Mouse (Mus musculus): ENCODE measurements around the gene Tgfbr3.

Gene Tgfbr3

DNA sequence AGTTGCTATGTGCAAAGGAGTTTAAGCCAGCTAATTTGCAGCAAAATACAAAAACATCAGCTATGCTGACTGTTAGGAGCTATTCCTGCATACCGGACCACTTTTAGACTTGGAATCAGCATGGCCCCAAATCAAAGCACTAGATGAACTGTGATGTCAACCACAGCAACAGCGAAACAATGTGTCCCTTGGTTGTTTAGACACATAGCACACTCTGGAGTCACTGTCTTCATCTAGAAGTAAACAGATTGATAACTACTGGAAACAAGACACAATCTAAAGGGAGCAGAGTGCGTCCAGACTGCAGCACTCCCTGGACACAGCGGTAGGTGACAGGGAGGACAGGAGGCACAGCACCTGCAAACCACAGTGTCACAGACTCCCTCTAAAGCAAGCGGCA is 110.2 kb downstream of the Tgfbr3 start:
- in situ Hi-C loops (cut with MboI; ENCODE audit: unreplicated experiment in 2 of 2): no loop called here

- in situ Hi-C loops (cut with MboI; ENCODE audit: unreplicated experiment in 2 of 2): no loop called here
These were observed 111.6 kb downstream of the Tgfbr3 start for GRCm38 (mm10) chr5:107177791-107178190.

GRCm38 (mm10) chr5:107177248-107177647 is 112.2 kb downstream of the Tgfbr3 start:
- in situ Hi-C loops (cut with MboI; ENCODE audit: unreplicated experiment in 2 of 2): no loop called here

- in situ Hi-C loops (cut with MboI; ENCODE audit: unreplicated experiment in 2 of 2): no loop called here
These were observed 112.6 kb downstream of the Tgfbr3 start for GRCm38 (mm10) chr5:107176796-107177195.

DNA sequence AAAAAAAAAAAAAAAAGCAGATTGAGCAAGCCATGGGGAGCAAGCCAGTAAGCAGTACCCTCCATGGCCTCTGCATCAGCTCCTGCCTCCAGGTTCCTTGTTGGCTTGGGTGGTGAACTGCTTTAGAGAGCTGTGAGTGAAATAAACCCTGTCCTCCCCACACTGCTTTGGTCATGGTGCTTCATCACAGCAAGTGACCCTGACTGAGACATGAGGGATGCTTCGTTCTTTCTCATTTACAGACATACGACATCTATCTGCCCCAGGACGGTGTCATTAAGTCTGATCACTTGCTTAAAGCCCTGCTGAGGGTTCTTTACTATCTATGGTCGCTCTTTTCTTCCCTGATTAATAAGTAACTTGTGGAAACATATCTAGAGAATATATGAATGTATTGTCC is 113.2 kb downstream of the Tgfbr3 start:
- in situ Hi-C loops (cut with MboI; ENCODE audit: unreplicated experiment in 2 of 2): no loop called here

- in situ Hi-C loops (cut with MboI; ENCODE audit: unreplicated experiment in 2 of 2): no loop called here
These were observed 115.2 kb downstream of the Tgfbr3 start for GRCm38 (mm10) chr5:107174188-107174587.

- in situ Hi-C loops (cut with MboI; ENCODE audit: unreplicated experiment in 2 of 2): no loop called here
These were observed 115.9 kb downstream of the Tgfbr3 start for GRCm38 (mm10) chr5:107173483-107173882.

DNA sequence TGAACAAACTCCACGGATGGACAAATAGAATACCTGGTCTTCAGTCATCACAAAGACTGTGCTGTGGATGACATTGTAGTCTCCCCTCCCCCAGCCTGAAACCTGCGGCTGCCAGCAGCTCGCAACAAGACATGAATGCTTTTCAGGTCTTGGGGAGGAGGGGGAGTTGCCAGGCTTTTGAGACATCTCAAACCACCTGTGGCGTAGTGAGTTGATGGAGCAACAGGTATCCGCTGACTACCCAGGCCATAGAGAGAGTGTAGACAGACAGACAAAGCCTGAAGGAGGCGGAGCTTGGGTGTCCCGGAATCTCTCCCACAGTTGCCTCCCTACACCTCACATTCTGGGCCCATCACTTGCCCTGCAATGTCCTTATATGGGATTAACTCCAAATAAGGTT is 117.6 kb downstream of the Tgfbr3 start:
- in situ Hi-C loops (cut with MboI; ENCODE audit: unreplicated experiment in 2 of 2): no loop called here

DNA sequence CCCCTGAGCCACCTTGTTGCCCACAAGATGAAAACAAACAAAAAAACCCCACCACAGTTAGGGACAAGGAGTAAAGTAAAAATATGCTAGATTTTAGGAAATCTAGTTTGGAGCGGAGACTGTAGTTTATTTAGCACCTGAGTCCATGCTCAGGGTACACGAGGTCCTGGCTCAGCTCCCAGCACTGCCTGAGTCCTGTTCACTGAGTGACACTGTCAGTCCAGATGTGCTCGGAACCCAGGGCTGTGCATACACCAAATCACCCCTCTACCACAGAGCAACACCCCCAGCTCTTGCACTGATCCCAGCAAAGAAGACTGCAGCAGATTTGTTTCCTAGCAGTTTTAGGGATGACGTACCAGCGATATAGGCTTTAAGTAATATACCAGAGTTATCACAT is 119.6 kb downstream of the Tgfbr3 start:
- in situ Hi-C loops (cut with MboI; ENCODE audit: unreplicated experiment in 2 of 2): no loop called here

- in situ Hi-C loops (cut with MboI; ENCODE audit: unreplicated experiment in 2 of 2): no loop called here
These were observed 121.5 kb downstream of the Tgfbr3 start for GRCm38 (mm10) chr5:107167872-107168300.

- in situ Hi-C loops (cut with MboI; ENCODE audit: unreplicated experiment in 2 of 2): no loop called here
These were observed 122.1 kb downstream of the Tgfbr3 start for GRCm38 (mm10) chr5:107167373-107167772.

GRCm38 (mm10) chr5:107166659-107167370 is 122.6 kb downstream of the Tgfbr3 start:
- in situ Hi-C loops (cut with MboI; ENCODE audit: unreplicated experiment in 2 of 2): no loop called here

DNA sequence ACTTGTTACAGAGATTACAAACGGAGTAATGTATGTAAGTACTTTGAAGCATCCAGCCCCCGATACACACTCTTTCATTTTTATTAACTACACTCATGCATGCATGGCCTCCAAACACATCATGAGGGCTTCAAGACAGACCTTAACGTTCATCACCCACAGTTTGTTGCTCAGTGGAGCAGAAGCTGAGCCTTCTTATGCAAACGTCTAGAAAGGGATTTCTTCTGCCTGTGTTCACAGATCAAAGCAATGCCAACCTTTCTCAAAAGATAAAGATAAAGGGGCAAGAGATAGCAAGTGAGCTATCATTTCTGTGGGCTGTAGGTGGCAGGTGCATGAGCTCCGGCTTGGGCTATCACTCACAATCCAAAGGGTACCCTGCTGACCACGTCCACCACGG is 123.7 kb downstream of the Tgfbr3 start:
- in situ Hi-C loops (cut with MboI; ENCODE audit: unreplicated experiment in 2 of 2): no loop called here

DNA sequence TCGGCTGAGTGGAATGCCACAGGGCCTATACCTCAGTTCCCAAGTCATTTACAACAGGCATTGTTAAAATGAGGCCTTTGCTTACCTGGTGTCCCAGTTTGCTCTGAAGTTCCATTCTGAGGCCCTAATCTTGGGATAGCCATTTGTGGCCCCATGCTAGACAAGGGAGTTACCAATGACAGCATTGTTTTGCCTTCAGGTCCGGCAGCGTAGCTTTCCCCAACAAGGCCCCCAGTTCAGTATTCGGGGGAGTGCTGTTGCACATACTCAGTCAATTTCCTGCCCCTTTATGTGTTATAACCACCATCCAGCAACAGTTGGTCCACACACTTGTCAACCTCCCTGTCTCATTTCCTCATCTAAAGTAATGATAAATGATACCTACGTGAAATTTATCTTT is 124.2 kb downstream of the Tgfbr3 start:
- in situ Hi-C loops (cut with MboI; ENCODE audit: unreplicated experiment in 2 of 2): no loop called here

GRCm38 (mm10) chr5:107164856-107165255 is 124.6 kb downstream of the Tgfbr3 start:
- in situ Hi-C loops (cut with MboI; ENCODE audit: unreplicated experiment in 2 of 2): no loop called here

GRCm38 (mm10) chr5:107164146-107164545 is 125.3 kb downstream of the Tgfbr3 start:
- in situ Hi-C loops (cut with MboI; ENCODE audit: unreplicated experiment in 2 of 2): no loop called here

GRCm38 (mm10) chr5:107163336-107163735 is 126.1 kb downstream of the Tgfbr3 start:
- in situ Hi-C loops (cut with MboI; ENCODE audit: unreplicated experiment in 2 of 2): no loop called here

DNA sequence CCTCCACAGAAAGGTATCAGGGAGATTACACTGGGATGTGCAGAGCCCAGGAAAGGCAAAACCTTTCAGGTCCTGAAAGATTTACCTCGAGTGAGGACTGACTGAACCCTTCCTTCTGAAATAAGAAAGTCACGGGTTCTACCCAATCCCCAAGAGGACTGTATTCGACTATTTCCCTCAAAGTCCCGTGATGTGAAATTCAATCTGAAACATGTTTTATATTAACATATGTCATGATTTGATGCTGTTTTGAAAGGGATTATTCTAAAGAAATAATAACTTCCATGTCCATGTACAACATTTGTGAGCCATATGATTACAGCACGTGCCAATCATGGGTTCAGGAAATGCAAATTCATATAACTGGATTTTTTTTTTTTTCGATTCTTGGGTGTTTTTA is 126.6 kb downstream of the Tgfbr3 start:
- in situ Hi-C loops (cut with MboI; ENCODE audit: unreplicated experiment in 2 of 2): no loop called here

- in situ Hi-C loops (cut with MboI; ENCODE audit: unreplicated experiment in 2 of 2): no loop called here
These were observed 127.1 kb downstream of the Tgfbr3 start for GRCm38 (mm10) chr5:107162319-107162718.

DNA sequence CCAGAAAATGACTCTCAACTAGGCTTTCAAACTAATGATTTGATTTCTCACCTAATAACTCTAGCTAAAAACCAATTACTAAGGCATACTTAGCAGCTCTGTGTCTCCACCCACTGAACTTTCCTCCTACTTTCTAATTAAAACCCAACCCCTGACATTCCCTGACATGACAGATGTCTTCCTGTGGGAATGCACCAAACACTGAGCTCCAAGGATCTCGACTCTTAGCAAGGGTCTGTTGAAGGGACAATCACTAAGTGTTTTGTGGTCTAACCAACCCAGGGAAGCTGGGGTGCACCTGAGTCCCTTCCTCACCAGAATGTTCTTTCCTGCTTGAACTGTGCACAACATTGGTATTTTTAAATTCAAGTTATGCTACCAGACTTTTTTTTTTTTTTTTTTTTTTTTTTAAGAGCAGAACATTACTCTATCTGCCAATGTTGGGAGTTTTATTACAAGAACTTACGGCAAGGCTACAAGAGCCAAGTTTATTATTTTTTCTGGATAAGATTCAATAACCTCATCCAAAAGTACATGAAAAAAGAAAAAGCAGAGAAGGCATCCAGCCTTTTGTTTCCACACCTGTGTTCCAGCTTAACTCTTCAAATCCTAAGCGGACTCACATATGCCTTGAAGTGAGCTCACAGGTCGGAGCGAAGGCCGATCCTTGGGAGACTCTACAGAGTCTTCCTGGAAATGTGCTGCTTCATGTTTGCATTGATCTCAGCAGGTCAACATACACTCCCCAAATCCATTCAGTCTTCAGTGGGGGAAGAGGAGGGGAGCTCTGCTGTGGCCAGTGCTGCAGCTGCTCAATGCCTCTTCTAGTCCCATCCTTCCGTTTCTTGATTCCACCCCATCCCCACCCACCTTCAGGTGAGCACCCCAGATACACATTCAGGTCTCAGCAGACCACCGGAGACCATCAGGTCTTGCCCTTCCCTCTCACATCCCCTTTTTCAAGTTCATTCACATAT is 129.2 kb downstream of the Tgfbr3 start:
- in situ Hi-C loops (cut with MboI; ENCODE audit: unreplicated experiment in 2 of 2): no loop called here

- in situ Hi-C loops (cut with MboI; ENCODE audit: unreplicated experiment in 2 of 2): no loop called here
These were observed 130.8 kb downstream of the Tgfbr3 start for GRCm38 (mm10) chr5:107158531-107159178.

Data from v-Abl transformed pro-B cells (cell line).